Mouse (Mus musculus) Patski (cell line): ENCODE results near the gene Ap2a2. TPM values are rescaled to one million over a fixed set of nuclear protein-coding genes. Genes with fewer than 3 reads are reported as not detected.

Experiments
- ATAC-seq: fragments of 100-300 bp; one replicate; pipeline ENCODE4 v1.8.0; 2021
- CTCF ChIA-PET: fragments of 350-600 bp; sonication (Branson Sonifier 250); formaldehyde crosslinking; loops from one replicate; lab custom pipeline; 2022; ENCODE audit warnings: inconsistent platforms; lab: Charles Lee
- POLR2A ChIA-PET: fragments of 350-600 bp; sonication (Branson Sonifier 250); formaldehyde crosslinking; loops from one replicate; lab custom pipeline; 2022; ENCODE audit warnings: antibody characterized with exemption, inconsistent platforms; lab: Charles Lee
- DNase-seq: peaks from one replicate; pipeline ENCODE4 v3.0.0-alpha.2; 2011; ENCODE audit warnings: low read depth, low spot score
- H3K27me3 ChIP-seq: fragments of 371-371 bp; one replicate; pipeline ENCODE4 v1.5.1; 2021
- CTCF ChIP-seq: fragments of 100-300 bp; IDR thresholded peaks from one replicate; pipeline ENCODE4 v1.5.1; 2021
- in situ Hi-C: fragments of 300-500 bp; cut with MboI; formaldehyde crosslinking; loops from 3 replicates; pipeline ENCODE4 v1.11.1; 2018; ENCODE audit warnings: low pct_unique_long_range_greater_than_20kb, mixed read lengths
- polyA plus RNA-seq: library from polyadenylated mRNA; unstranded; gene quantifications from one replicate; pipeline ENCODE4 v1.2.3, GENCODE M21; 2021

Ap2a2 gene
- polyA plus RNA-seq, 1 experiment from 2014 or later: 76.4 TPM

DNA sequence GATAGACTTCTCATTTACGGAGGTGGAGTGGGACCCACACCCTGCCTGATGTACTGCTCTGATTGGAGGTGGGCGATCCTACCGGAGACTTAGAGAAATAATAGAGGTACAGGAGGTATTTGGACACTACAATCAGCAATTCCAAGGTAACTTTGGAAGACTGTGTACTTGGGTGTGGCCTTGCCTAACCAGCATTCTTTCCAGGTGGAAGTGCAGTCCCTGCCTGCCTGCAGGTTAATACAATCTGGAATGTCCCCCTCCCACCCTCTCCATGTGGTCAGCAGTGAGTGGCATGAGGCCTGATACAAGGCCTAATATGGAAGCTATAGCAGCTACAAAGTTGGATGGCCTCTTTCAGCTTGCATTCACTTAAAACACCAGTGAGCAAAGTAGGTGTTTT lies 7.9 kb downstream of the Ap2a2 start:
- ChIA-PET CTCF (interaction anchor here (1.8 kb wide), 1 partner anchor 21 kb away, joined by 6 read pairs; no protein-coding TSS in a partner anchor), POLR2A (interaction anchor here (1.0 kb wide), 1 partner anchor 30 kb away, joined by 4 read pairs; the partner anchor contains the start of gene Chid1)
- ATAC-seq (no peak), DNase-seq (no peak)
- no peaks in the 10 kb centered on the region for H3K27me3 ChIP-seq
- TF ChIP-seq CTCF: no peak
- in situ Hi-C loops: loop anchor here (25.0 kb wide), 1 partner anchor 517 kb away; the partner anchor contains the start of gene Dusp8

GRCm38 (mm10) chr7:141570625-141571295 lies 8.8 kb downstream of the Ap2a2 start:
- no peaks in the 10 kb centered on the region for H3K27me3 ChIP-seq
- ATAC-seq: no peak
- no peak for TF ChIP-seq CTCF
- ChIA-PET POLR2A (interaction anchor here (1.4 kb wide), 1 partner anchor 9 kb away, joined by 3 read pairs; no protein-coding TSS in a partner anchor), CTCF (interaction anchor here (1.8 kb wide), 1 partner anchor 21 kb away, joined by 6 read pairs; no protein-coding TSS in a partner anchor)
- in situ Hi-C loops: loop anchor here (25.0 kb wide), 1 partner anchor 517 kb away; the partner anchor contains the start of gene Dusp8
- DNase-seq: no peak

DNA sequence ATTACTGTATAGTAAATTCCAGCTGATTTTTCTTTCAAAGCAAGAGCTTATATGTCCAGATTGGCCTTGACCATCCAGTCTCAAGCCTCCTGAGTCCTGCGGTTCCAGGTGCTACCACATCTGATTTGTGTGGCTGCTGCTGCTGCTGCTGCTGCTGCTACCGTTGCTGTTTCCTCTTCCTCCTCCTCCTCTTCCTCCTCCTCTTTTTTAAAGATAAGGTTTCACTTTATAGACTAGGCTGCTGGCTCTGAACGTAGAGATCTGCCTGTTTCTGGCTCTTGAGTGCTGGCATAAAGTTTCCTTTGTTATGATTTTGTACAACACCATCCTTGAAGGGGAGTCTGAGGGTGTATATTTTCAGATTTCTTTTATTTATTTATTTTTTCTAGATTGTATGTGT lies 12.1 kb downstream of the Ap2a2 start:
- POLR2A ChIA-PET: no interaction called here
- no peak for TF ChIP-seq CTCF
- no peak for ATAC-seq
- no peaks in the 10 kb centered on the region for H3K27me3 ChIP-seq
- in situ Hi-C loops: loop anchor here (25.0 kb wide), 1 partner anchor 513 kb away; the partner anchor contains the start of gene Dusp8
- CTCF ChIA-PET: no interaction called here
- no peak for DNase-seq

GRCm38 (mm10) chr7:141575481-141575880 lies 13.5 kb downstream of the Ap2a2 start:
- ChIA-PET CTCF (no interaction called here), POLR2A (interaction anchor here (0.5 to 0.6 kb wide), 2 partner anchors 59 to 1243 kb away, joined by 4 read pairs; no protein-coding TSS in a partner anchor)
- no peak for ATAC-seq
- TF ChIP-seq CTCF: no peak
- no peak for DNase-seq
- no peaks in the 10 kb centered on the region for H3K27me3 ChIP-seq
- in situ Hi-C loops: loop anchor here (5.0 kb wide), 1 partner anchor 98 kb away; the partner anchor contains the start of genes Polr2l and Tspan4

- ChIA-PET POLR2A (interaction anchor here (0.6 kb wide), 1 partner anchor 46 kb away, joined by 3 read pairs; no protein-coding TSS in a partner anchor), CTCF (interaction anchor here (3.3 kb wide), 1 partner anchor 13 kb away, joined by 13 read pairs; no protein-coding TSS in a partner anchor)
- TF ChIP-seq CTCF: no peak
- no peak for ATAC-seq
- no peaks in the 10 kb centered on the region for H3K27me3 ChIP-seq
- in situ Hi-C loops: loop anchor here (5.0 kb wide), 1 partner anchor 100 kb away; the partner anchor contains the start of genes Polr2l and Tspan4
- no peak for DNase-seq
These were observed 15.8 kb downstream of the Ap2a2 start for GRCm38 (mm10) chr7:141577801-141578200.

- DNase-seq: no peak
- no peak for TF ChIP-seq CTCF
- ChIA-PET POLR2A (interaction anchor here (1.7 kb wide), 1 partner anchor 13 kb away, joined by 12 read pairs; no protein-coding TSS in a partner anchor), CTCF (interaction anchor here (3.3 kb wide), 1 partner anchor 14 kb away, joined by 13 read pairs; no protein-coding TSS in a partner anchor)
- no peaks in the 10 kb centered on the region for H3K27me3 ChIP-seq
- ATAC-seq: no peak
- in situ Hi-C loops: loop anchor here (5.0 kb wide), 1 partner anchor 101 kb away; the partner anchor contains the start of genes Polr2l and Tspan4
These were observed 16.5 kb downstream of the Ap2a2 start for GRCm38 (mm10) chr7:141578511-141578910.

DNA sequence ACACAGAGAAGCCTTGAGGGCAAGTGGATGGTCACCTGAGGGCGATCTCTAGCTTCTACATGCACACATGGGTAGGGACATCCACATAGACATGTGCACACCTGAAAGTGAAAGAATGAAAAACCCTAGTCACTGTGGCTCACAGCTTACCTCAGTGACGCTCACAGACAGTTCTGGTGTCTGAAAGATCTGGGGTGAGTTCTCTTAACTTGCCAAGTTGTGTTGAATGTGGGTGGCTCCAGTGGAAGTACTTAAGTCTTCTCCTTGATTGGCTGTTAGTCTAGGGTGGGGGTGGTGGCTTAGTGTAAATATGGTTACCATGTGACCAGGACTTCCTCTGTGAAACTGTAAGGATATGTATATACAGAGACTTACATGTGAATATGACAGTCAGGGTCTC lies 17.0 kb downstream of the Ap2a2 start:
- ChIA-PET POLR2A (interaction anchor here (1.7 kb wide), 1 partner anchor 13 kb away, joined by 12 read pairs; no protein-coding TSS in a partner anchor), CTCF (interaction anchor here (3.3 kb wide), 1 partner anchor 14 kb away, joined by 13 read pairs; no protein-coding TSS in a partner anchor)
- in situ Hi-C loops: loop anchor here (5.0 kb wide), 1 partner anchor 102 kb away; the partner anchor contains the start of genes Polr2l and Tspan4
- no peaks in the 10 kb centered on the region for H3K27me3 ChIP-seq
- no peak for ATAC-seq
- DNase-seq: no peak
- no peak for TF ChIP-seq CTCF

GRCm38 (mm10) chr7:141581323-141581722 lies 19.4 kb downstream of the Ap2a2 start:
- ChIA-PET POLR2A (interaction anchor here (0.6 kb wide), 1 partner anchor 1424 kb away, joined by 4 read pairs; no protein-coding TSS in a partner anchor), CTCF (interaction anchor here (1.0 to 1.2 kb wide), 4 partner anchors 10 to 96 kb away, joined by 3 to 4 read pairs (median 3); no protein-coding TSS in a partner anchor)
- in situ Hi-C loops: no loop called here
- no peaks in the 10 kb centered on the region for H3K27me3 ChIP-seq
- no peak for TF ChIP-seq CTCF
- DNase-seq: peak; percentile 88
- peak; percentile 82 for ATAC-seq

- DNase-seq (no peak), ATAC-seq (no peak)
- no peak for TF ChIP-seq CTCF
- in situ Hi-C loops: no loop called here
- ChIA-PET CTCF (interaction anchor here (1.0 to 1.4 kb wide), 2 partner anchors 59 to 67 kb away, joined by 3 read pairs; no protein-coding TSS in a partner anchor), POLR2A (no interaction called here)
- H3K27me3 ChIP-seq: no peaks in the 10 kb centered on the region
These were observed 22.3 kb downstream of the Ap2a2 start for GRCm38 (mm10) chr7:141584048-141584841.

DNA sequence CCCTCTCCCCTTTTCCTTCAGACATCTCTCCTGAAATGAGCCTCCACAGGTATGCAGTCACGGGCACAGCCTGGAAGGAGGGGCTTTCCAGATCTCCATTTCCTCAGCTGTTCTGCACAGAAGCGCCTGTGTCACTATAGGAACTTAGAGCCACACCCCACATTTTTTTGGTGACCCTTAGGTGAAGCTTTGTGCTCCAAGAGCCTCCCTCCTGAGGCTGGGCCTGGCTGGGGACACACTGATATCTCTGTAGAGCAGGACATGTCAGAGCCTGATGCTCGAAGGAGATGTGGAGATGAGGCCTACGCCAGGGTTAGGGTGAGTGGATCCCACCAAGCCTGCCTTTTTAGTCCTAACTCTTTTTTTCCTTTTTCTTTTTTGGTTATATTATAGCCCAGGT lies 23.3 kb downstream of the Ap2a2 start:
- in situ Hi-C loops: no loop called here
- CTCF ChIA-PET: interaction anchor here (1.0 to 1.8 kb wide), 2 partner anchors 12 to 60 kb away, joined by 3 read pairs; no protein-coding TSS in a partner anchor
- no peaks in the 10 kb centered on the region for H3K27me3 ChIP-seq
- ATAC-seq (no peak), DNase-seq (no peak)
- POLR2A ChIA-PET: interaction anchor here (0.8 kb wide), 1 partner anchor 20 kb away, joined by 3 read pairs; no protein-coding TSS in a partner anchor
- no peak for TF ChIP-seq CTCF
